In genomic region chr2:35131991-35132661, GRCm38 (mm10) we compare ENCODE assay signal across 8 mouse cellular contexts. TPM values are rescaled to one million over a fixed set of nuclear protein-coding genes. Genes with fewer than 3 reads are reported as not detected.
DNase-seq lines count a peak whose midpoint lies in the region; ATAC-seq lines count a peak whose summit lies in the region.

No protein-coding gene starts in this region.

- H3K27ac ChIP-seq in hindbrain, embryonic 11.5 days (ENCODE audit: low read depth, low read length) = peak overlapping the region; percentile 36; the same call in 1 of the 2 replicates

- ATAC-seq in frontal cortex, adult (ENCODE audit: low TSS enrichment) = peak; percentile 100
- ATAC-seq in hindbrain, embryonic 11.5 days (ENCODE audit: low FRiP score) = peak; percentile 97

- H3K27me3 ChIP-seq in hindbrain, embryonic 11.5 days (ENCODE audit: control insufficient read depth, insufficient read depth, low read length) = no peaks in the 10 kb centered on the region

- DNase-seq in MN1 (ENCODE audit: low spot score) = peak; percentile 98
- peak; percentile 93 for DNase-seq in cerebellum, adult 9-10 months
- DNase-seq in hindbrain, embryonic 11.5 days (ENCODE audit: low spot score) = peak; percentile 96
- DNase-seq in layer of hippocampus, postnatal 10 days (ENCODE audit: low spot score in 2 of 2) = peak; percentile 93
- DNase-seq in lung, postnatal 10 days = peak; percentile 98
- DNase-seq in ovary, postnatal 36 days (ENCODE audit: low spot score) = peak; percentile 92
- peak; percentile 96 for DNase-seq in thymus, postnatal 25 days

- H3K4me1 ChIP-seq in hindbrain, embryonic 11.5 days (replicated peaks; ENCODE audit: control insufficient read depth, insufficient read depth, low read length) = 0 out of 2 replicates have a peak, but pooled peaks cover 2% of the 10 kb centered on the region

- peak overlapping the region; percentile 45 for H3K4me2 ChIP-seq in hindbrain, embryonic 11.5 days (replicated peaks; ENCODE audit: low read depth, low read length)

- under 1% methylated on average over 21 of the region's 21 CpGs for WGBS in hindbrain, embryonic 11.5 days

- H3K4me3 ChIP-seq in hindbrain, embryonic 11.5 days (ENCODE audit: low read depth, low read length) = peak overlapping the region; percentile 43

- 0 out of 2 replicates have a peak, but pooled peaks cover under 1% of the 10 kb centered on the region for H3K36me3 ChIP-seq in hindbrain, embryonic 11.5 days (ENCODE audit: control insufficient read depth, insufficient read depth, low read length)

- peak overlapping the region; percentile 56 for H3K9ac ChIP-seq in hindbrain, embryonic 11.5 days (ENCODE audit: low read depth, low read length)

- no peaks in the 10 kb centered on the region for H3K9me3 ChIP-seq in hindbrain, embryonic 11.5 days (ENCODE audit: control insufficient read depth, low read length)

RNA-seq across cellular contexts. Expression of gene Cntrl, which starts 22.8 kb away (rescaled TPM):
- 33.0 and 38.6 TPM in 2 replicates for polyA plus RNA-seq in hindbrain, embryonic 11.5 days (2014; fragmentation: Nextera tagmentation; extraction: Ambion mirVana)
- 10 to 100 TPM; 11.1 to 17.0 TPM for total RNA-seq in layer of hippocampus, postnatal 10 days (2021)

RNA-seq across cellular contexts. Expression of gene AI182371, which starts 30.8 kb away (rescaled TPM):
- not detected in 2 replicates for polyA plus RNA-seq in hindbrain, embryonic 11.5 days (2014; fragmentation: Nextera tagmentation; extraction: Ambion mirVana)
- total RNA-seq in layer of hippocampus, postnatal 10 days (2021) = under 1 TPM in 1 of 2 experiments, not detected in 1; 0.27 TPM

Comparison
In these comparisons a context has a peak if more than half of its experiments do, and no peak if none do; other contexts are left out.
1. Peak in every context shown above with its lines: DNase-seq, ATAC-seq, H3K4me3 ChIP-seq and H3K27ac ChIP-seq.